Mouse (Mus musculus) E14TG2a.4 (cell line): ENCODE measurements around the gene Akap13.

ENCODE experiments used
- CTCF ChIP-seq: conservative IDR thresholded peaks from 2 replicates; pipeline ENCODE4 v1.5.1; 2014; ENCODE audit warnings: low read length
- NANOG ChIP-seq: IDR thresholded peaks from 2 replicates; pipeline ENCODE4 v1.6.1; 2014; ENCODE audit warnings: borderline replicate concordance, low read length, mixed read lengths
- POU5F1 ChIP-seq: IDR thresholded peaks from 2 replicates; pipeline ENCODE4 v1.6.1; 2014; ENCODE audit warnings: low read length, borderline replicate concordance

- TF ChIP-seq CTCF (no peak), NANOG (no peak), POU5F1 (no peak)
Measured at GRCm38 (mm10) chr7:75504524-75504923, 49.2 kb downstream of the Akap13 start.
